Mouse (Mus musculus): ENCODE results near the gene 4930524B15Rik.
"Not testable (repeated sequence)": the region's sequence is repeated elsewhere in the genome, so short reads cannot be mapped to it uniquely, and the experiment has no call there.

4930524B15Rik gene

GRCm38 (mm10) chr11:31965256-31966134 lies at the start of gene 4930524B15Rik:
Gene 4930524B15Rik (plus strand): TSS chr11:31965592.
- no peak for DNase-seq

DNA sequence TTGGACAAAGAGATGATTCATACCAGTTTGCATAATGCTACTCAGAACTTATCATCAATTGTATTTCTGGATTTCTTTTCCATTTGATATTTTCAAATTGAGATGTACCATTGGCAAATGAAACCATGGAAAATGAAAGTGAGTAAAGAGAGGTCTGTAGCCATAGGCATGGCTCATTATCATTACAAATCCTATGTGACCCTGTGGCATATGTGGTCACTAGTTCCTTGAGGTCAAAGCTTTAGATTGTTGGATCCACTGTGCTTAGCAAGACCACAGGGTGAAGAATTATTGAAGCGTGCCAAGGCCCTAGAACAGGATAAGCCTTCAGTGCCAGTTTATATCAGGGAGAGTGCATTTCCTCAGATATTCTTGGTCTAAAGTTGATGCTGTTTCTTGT lies 47.6 kb upstream of the 4930524B15Rik start:
- DNase-seq, result no peak

DNA sequence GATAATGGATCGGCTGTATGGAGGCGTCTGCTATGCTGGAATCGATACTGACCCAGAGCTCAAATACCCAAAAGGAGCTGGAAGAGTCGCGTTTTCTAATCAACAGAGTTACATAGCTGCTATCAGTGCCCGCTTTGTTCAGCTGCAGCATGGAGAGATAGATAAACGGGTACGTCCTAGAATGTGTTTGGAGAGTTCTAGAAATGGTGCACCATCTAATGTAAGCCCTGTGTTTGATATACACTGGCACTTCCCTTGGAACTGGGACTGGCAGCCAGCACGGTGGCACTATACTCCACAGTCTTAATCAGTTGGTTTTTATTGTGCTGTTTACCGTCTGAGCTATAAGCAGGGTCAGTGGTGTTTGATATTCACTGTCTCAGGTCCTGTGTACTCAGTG lies 35.3 kb upstream of the 4930524B15Rik start:
- DNase-seq, result no peak

- no peak for DNase-seq
These were observed 29.7 kb upstream of the 4930524B15Rik start for GRCm38 (mm10) chr11:31935652-31936051.

- no peak for DNase-seq
These were observed 28.4 kb upstream of the 4930524B15Rik start for GRCm38 (mm10) chr11:31936910-31937525.

GRCm38 (mm10) chr11:31940898-31941639 lies 24.3 kb upstream of the 4930524B15Rik start:
- no peak for DNase-seq

- DNase-seq, result no peak
These were observed 23.5 kb upstream of the 4930524B15Rik start for GRCm38 (mm10) chr11:31941640-31942638.

DNA sequence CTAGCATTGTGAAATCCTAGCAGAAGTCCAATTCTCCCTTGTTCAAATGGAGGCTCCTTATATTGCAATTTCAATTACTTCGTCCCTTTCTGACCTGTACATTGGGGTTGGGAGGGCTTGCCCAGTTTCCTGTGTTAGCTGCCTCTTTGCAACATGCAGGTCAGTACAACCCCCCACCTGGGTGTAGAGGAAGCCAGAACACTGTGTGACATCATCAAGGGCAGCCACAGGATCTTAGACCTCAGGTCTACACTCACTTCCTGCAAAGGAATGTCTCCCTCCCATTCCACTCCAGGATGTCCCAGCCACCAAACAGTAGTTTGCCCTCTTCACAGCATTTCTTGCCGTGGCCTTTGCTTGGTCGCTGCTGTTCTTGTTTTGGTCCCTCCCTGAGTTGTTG lies 19.9 kb upstream of the 4930524B15Rik start:
- no peak for DNase-seq

DNA sequence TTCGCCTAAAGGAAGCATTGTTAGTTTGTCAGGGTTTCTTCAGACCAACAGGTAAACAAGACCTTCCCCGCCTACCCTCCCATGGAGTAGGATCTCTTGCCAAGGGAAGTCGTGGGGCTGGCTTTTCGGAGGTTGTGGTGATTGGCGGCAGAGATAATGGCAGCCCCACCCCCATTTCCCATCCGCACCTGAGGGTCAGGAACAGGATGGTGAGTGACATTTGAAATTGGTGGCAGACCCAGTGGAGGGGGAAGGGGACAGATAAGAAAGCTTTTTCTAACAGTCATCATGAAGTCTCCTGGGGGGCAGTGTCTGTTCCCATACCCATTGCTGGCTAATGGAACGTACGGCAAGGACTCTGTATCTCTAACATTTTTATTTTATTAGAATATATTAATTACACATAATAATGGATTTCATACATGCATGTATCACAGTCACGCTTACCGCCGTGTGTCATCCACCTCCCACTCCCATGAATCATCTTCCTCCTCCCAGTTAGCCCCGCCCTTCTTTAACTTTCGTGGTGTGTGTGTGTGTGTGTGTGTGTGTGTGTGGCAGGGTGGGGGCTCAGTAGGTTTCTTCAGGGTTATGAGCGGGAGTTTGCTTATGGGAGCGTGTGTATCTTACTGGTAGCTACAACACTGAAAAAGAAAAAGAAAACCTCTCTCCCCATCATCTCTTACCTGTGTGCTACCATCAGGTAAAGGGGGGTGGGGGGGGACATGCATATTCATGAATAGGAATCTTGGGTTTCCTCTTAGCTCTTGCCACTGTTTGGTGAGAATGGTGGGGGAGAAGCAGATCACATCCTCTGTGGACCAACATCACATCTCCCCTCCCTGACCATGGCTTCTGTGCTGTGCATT lies 16.7 kb upstream of the 4930524B15Rik start:
- no peak for DNase-seq

DNA sequence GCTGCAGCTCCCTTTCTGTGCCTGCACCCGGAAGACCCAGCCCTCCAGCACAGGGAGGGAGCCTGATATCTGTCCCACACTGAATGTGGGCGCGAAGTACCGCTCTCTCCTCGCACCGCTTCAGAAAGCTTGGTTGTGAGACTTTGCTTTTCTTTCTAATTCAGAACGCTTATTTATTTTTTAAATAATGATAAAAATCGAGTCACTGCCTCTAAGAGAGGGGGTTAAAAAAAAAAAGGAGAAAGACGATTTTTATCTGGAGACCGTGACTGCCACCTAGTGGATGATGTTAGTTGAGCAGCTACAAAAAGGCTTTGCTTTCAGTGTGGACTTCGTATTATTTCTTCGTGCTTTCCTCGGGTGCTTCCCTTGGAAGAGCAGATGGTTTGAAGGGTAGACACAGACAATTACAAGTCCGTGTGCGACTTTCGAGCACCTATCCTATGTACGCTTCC lies 16.0 kb upstream of the 4930524B15Rik start:
- DNase-seq, result peak; percentile 72

- no peak for DNase-seq
These were observed 5.3 kb upstream of the 4930524B15Rik start for GRCm38 (mm10) chr11:31960071-31960470.

- no peak for DNase-seq
These were observed 1.4 kb upstream of the 4930524B15Rik start for GRCm38 (mm10) chr11:31963993-31964392.

DNA sequence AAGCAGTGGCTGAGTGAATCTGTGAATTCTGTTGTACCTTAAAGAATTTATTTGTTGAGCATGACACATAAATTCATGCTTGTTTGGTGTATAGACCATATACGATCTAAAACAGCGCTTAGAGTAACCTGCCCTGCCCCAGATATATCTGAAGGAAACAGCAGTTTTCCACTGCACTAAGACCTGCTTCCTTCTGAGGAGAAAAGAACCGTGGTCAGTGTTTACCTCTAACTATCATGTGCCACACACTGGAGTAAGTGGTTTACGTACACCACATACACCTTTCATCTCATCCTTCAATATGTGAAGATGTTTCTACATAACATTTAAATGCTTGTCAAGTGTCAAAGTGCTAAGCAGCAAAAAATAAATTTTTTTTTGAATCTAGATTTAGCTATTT lies 8.7 kb downstream of the 4930524B15Rik start:
- no peak for DNase-seq

- no peak for DNase-seq
These were observed 9.4 kb downstream of the 4930524B15Rik start for GRCm38 (mm10) chr11:31974826-31975225.

GRCm38 (mm10) chr11:31975678-31976077 lies 10.3 kb downstream of the 4930524B15Rik start:
- DNase-seq, result no peak

GRCm38 (mm10) chr11:31976137-31976536 lies 10.7 kb downstream of the 4930524B15Rik start:
- no peak for DNase-seq

DNA sequence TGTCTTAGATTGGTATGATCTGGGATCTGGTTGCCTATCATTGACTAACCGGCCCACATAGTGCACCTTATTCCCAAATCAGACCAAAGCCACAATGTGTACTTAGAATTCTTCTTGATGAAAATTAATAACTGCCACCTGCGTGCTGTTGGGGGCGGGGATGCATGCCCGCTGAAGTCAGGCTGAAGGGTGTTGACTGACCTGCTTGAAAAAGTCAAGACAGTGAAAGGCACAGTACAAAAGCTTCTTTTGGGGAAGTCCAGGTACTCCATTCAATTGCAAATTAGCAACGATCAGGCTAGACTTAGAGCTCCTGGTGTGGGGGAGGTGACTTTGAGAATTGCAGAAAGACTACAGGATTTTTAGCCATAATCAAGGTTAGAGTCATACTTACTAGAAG lies 14.7 kb downstream of the 4930524B15Rik start:
- not testable (repeated sequence) for DNase-seq

DNA sequence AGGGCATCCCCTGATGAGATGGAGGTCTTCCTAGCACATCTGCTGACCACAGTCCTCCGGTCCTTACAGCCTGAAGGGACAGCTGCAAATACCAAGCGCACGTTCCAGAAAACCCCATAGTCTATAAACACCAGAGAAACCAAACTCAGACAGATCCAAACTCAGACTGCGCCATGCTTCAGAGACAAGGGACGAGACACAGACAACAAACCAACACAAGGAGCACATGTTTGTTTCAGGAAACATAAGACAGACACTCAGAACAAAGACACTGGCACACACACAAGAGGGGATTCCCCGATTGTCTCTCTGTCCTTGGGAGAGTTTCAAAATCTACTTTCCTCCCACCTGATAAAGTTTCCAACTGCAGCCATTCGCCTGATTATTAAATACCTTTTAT lies 16.4 kb downstream of the 4930524B15Rik start:
- DNase-seq, result no peak

DNA sequence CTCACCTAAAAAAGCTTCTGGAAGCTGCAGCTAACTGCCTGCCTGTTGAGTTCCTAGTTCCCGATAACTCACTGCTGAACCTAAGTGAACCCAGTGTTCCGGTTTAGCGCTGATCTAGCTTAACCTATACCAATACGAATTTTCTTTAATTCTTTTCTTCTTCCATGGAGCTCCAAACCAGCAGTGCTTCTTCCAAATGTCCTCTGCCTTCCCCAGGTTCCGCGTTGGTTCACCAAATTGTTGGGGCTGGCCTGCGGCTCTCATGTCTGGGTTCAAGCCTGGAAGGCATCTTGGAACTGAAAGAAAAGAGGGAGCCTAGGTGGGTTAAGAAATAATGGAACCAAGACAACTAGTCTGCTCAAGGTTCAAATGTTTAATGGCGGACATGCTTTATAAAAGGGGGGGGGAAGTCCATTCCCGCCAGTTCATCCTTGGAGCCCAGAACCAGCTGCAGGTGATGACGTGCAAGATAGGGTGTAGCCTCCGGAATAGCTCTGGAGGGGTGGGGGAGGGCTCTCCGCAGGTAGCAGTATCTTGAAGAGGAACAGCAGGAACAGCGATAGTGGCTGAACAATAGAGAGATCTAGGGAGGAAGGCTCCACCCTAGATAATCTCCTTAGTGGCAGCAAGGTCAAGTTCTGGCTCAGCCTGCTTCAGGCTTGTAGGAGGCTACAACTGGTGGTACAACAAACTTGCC lies 17.0 kb downstream of the 4930524B15Rik start:
- not testable (repeated sequence) for DNase-seq

DNA sequence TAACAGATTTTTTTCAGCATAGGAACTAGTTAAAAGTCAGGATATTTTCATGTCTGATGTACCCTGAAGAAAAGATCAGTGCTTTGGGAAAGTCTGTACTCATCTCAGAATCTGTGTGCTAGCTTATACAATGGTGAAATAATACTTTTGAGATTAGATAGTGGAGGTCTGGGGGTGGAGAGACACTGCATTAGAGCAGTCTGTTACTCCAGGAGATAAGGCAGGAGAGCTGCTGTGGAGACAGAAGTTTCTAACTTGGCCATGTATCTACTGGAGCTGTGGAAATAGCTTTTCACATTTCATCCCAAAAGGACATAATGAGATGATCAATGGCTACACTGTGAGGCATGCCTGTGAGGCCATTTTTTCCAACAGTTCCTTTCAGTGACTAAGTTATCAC lies 17.9 kb downstream of the 4930524B15Rik start:
- DNase-seq, result no peak

Data from kidney, adult 18-20 months (tissue).